Mouse (Mus musculus) hindbrain, embryonic 16.5 days (tissue): ENCODE measurements around the gene Asb8. TPM values are rescaled to one million over a fixed set of nuclear protein-coding genes. Genes with fewer than 3 reads are reported as not detected.

Experiments used
- polyA plus RNA-seq: library from polyadenylated mRNA; unstranded; fragments of >200 nt; fragmentation: Nextera tagmentation; extraction: Ambion mirVana; gene quantifications from 2 replicates; pipeline ENCODE4 v1.2.1, GENCODE M21; 2015

Gene Asb8
- polyA plus RNA-seq, 1 experiment from 2014 or later = 61.0 TPM

Other genes starting within 250 kb of the Asb8 start
- 58.3 and 60.6 TPM in 2 replicates for gene Tmem106c, start 201.4 kb downstream of the Asb8 start, polyA plus RNA-seq
- 11.9 and 43.4 TPM in 2 replicates for gene Col2a1, start 160.9 kb downstream of the Asb8 start, polyA plus RNA-seq
- gene Pfkm, start 73.0 kb downstream of the Asb8 start, polyA plus RNA-seq = 99.4 and 106 TPM in 2 replicates
- 17.3 and 18.9 TPM in 2 replicates for gene Senp1, start 71.9 kb downstream of the Asb8 start, polyA plus RNA-seq
- gene Ccdc184, start 1.5 kb upstream of the Asb8 start, polyA plus RNA-seq = 130 and 139 TPM in 2 replicates
- not detected in 2 replicates for gene Olfr288, start 29.9 kb upstream of the Asb8 start, polyA plus RNA-seq
- gene Gm44579, start 55.4 kb upstream of the Asb8 start, polyA plus RNA-seq = not detected in 2 replicates
- 0.42 and 1.0 TPM in 2 replicates for gene Olfr287, start 55.4 kb upstream of the Asb8 start, polyA plus RNA-seq
- not detected in 2 replicates for gene Olfr286, start 68.8 kb upstream of the Asb8 start, polyA plus RNA-seq
- gene H1fnt, start 91.7 kb upstream of the Asb8 start, polyA plus RNA-seq = not detected in 2 replicates
- 11.2 and 13.1 TPM in 2 replicates for gene Zfp641, start 130.5 kb upstream of the Asb8 start, polyA plus RNA-seq
- not detected in 2 replicates for gene Olfr285, start 151.7 kb upstream of the Asb8 start, polyA plus RNA-seq
- not detected in 2 replicates for gene Olfr284, start 175.4 kb upstream of the Asb8 start, polyA plus RNA-seq
- not detected in 2 replicates for gene Olfr283, start 215.3 kb upstream of the Asb8 start, polyA plus RNA-seq